Mouse (Mus musculus) cerebellum, adult 8-10 months (tissue): ENCODE measurements around the gene Ccdc92.
A peak's percentile ranks its signal among the peaks of the same experiment; 100 is the strongest.

Source experiments
- DNase-seq: peaks from one replicate; pipeline ENCODE4 v3.0.0; 2022

The Ccdc92 gene

GRCm38 (mm10) chr5:124853079-124853478, 9.1 kb downstream of the Ccdc92 start:
- DNase-seq = peak; percentile 75

- no peak for DNase-seq
Measured at GRCm38 (mm10) chr5:124852294-124852693, 9.9 kb downstream of the Ccdc92 start.

GRCm38 (mm10) chr5:124851572-124851971, 10.7 kb downstream of the Ccdc92 start:
- DNase-seq = no peak

- no peak for DNase-seq
Measured at GRCm38 (mm10) chr5:124848994-124849393, 13.2 kb downstream of the Ccdc92 start.

GRCm38 (mm10) chr5:124847014-124847413, 15.2 kb downstream of the Ccdc92 start:
- no peak for DNase-seq

- DNase-seq = no peak
Measured at GRCm38 (mm10) chr5:124844929-124845328, 17.3 kb downstream of the Ccdc92 start.

- no peak for DNase-seq
Measured at GRCm38 (mm10) chr5:124843386-124843785, 18.8 kb downstream of the Ccdc92 start.

GRCm38 (mm10) chr5:124840669-124841068, 21.6 kb downstream of the Ccdc92 start:
- DNase-seq = no peak

GRCm38 (mm10) chr5:124840202-124840601, 22.0 kb downstream of the Ccdc92 start:
- DNase-seq = no peak

- DNase-seq = peak; percentile 91
Measured at GRCm38 (mm10) chr5:124836621-124837020, 25.6 kb downstream of the Ccdc92 start.

- DNase-seq = peak; percentile 47
Measured at GRCm38 (mm10) chr5:124836075-124836474, 26.1 kb downstream of the Ccdc92 start.

GRCm38 (mm10) chr5:124835218-124835617, 27.0 kb downstream of the Ccdc92 start:
- peak; percentile 91 for DNase-seq

- no peak for DNase-seq
Measured at GRCm38 (mm10) chr5:124830331-124830730, 31.9 kb downstream of the Ccdc92 start.

- DNase-seq = no peak
Measured at GRCm38 (mm10) chr5:124822128-124822894, 39.9 kb downstream of the Ccdc92 start.

- no peak for DNase-seq
Measured at GRCm38 (mm10) chr5:124817050-124817449, 45.2 kb downstream of the Ccdc92 start.

- peak; percentile 83 for DNase-seq
Measured at GRCm38 (mm10) chr5:124814797-124815196, 47.4 kb downstream of the Ccdc92 start.

- no peak for DNase-seq
Measured at GRCm38 (mm10) chr5:124812466-124812865, 49.8 kb downstream of the Ccdc92 start.

- peak; percentile 57 for DNase-seq
Measured at GRCm38 (mm10) chr5:124809708-124810366, 52.4 kb downstream of the Ccdc92 start.

GRCm38 (mm10) chr5:124792112-124792511, 70.1 kb downstream of the Ccdc92 start:
- no peak for DNase-seq

- no peak for DNase-seq
Measured at GRCm38 (mm10) chr5:124785650-124786049, 76.6 kb downstream of the Ccdc92 start.
